Mouse (Mus musculus) ovary, postnatal 10 days (tissue): ENCODE data around the gene Elovl5.
A peak's percentile ranks its signal among the peaks of the same experiment; 100 is the strongest.

Source experiments
- DNase-seq: peaks from one replicate; pipeline ENCODE4 v3.0.0; 2022; ENCODE audit warnings: low spot score

Gene Elovl5

DNA sequence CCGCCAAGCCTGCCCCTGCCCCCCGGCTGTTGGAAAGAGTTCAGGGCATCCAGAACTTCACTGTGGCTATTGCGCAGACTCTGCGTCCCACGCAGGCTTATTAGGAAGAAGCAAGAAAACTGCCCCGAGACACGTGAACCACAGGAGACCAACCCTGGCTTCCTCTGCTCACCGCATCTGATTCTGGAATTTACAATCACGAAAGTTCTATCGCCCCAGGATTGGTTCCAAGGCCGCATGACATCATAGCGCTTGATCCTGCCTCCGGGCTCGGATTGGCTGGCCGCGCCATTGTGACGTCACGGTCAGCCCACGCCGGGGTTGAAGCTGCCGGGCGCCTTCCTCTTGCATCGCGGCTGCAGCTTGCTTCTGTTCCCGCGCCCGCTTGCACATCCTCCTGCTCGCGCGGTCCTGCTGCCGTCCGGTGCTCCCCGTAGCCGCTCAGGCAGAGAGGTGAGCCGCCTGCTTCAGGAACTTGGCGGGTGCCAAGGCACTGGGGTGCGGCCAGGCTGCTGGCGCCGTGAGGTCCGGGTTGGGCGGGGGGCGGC, at the start of gene Elovl5:
Gene Elovl5 (plus strand): TSS at position 291 of the 548 bp plus-strand sequence.
- DNase-seq: peak; percentile 97

DNA sequence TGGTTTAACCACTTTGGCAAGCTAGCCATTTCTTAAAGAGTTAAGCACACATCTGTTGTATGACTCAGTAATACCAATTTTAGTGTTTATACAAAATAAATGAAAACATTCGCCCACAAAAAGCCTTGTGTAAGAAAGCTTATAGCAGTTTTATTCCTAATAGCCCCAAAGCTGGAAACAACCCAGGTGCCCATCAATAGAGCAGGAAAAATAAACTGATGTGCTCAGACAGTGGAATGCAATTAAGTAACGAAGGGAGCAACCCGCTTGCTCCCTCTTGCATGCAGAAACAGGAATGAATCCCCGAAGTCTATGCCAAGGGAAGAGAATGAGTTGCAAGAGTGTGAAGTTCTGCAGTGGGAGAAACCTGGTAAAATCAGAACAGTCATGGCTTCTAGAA, 25.7 kb upstream of the Elovl5 start:
- DNase-seq: no peak

DNA sequence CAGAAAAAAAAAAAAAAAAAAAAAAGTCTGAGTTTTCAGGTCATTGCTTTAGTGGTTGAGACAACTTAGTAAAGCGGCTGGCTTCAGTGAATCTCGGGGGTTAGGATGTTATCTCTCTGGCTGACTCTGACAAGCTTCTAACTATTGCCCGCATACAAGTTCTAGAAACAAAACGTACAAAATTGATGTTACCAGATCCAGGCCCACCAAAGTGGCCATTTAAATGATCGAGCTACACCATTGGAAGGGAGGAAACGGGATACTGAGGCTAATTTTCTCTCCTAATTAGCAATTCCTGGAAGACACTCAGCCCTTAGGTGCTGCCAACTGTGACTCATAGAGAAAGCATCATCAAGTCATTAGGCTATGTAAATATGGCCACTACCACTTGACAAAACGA, 18.6 kb upstream of the Elovl5 start:
- DNase-seq: no peak

DNA sequence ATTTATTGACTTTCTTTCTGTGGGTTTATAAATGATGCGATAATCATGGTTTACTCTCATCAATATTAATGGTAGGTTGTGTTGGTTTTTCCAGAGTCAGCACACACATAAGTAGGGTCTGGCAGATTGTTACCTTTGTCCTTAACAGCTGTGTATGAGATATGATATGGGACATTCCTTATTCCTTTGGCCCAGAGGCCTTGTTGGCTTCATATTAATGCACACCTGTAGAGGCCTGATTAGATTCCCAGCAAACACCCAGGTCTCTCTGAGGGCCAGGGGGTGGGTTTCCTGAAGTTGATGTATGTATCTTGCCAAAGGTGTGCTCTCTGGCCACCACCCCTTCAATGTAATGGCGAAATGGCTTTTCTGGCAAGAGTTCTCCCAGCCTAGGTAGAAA, 13.0 kb upstream of the Elovl5 start:
- no peak for DNase-seq

DNA sequence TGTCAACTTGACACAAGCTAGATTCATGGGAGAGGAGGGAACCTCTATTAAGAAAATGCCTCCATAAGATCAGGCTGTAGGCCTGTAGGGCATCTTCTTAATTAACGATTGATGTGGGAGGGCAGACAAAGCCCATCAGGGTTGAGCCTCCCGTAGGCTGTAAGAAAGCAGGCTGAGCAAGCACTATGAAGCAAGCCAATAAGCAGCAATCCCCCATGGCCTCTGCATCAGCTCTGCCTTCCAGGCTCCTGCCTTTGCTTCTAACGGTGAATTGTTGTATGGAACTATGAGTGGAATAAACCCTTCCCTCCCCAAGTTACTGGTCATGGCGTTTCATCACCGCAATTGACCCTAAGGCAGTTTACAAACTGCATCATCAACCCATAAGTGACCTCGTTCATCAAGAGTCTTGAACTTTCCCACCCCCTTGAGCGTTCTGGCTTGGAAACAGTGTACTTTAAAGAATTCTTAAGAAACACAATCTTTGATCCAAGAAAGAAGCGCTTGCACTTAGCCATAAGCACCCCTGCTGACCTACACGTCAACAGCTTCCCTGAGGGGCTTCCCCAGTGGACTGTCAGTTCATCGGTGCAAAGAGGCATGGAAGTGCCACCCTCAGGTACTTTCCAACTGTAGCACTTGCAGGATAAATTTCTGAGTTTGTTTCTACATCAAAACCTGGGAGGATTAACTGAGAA, 7.4 kb upstream of the Elovl5 start:
- no peak for DNase-seq

DNA sequence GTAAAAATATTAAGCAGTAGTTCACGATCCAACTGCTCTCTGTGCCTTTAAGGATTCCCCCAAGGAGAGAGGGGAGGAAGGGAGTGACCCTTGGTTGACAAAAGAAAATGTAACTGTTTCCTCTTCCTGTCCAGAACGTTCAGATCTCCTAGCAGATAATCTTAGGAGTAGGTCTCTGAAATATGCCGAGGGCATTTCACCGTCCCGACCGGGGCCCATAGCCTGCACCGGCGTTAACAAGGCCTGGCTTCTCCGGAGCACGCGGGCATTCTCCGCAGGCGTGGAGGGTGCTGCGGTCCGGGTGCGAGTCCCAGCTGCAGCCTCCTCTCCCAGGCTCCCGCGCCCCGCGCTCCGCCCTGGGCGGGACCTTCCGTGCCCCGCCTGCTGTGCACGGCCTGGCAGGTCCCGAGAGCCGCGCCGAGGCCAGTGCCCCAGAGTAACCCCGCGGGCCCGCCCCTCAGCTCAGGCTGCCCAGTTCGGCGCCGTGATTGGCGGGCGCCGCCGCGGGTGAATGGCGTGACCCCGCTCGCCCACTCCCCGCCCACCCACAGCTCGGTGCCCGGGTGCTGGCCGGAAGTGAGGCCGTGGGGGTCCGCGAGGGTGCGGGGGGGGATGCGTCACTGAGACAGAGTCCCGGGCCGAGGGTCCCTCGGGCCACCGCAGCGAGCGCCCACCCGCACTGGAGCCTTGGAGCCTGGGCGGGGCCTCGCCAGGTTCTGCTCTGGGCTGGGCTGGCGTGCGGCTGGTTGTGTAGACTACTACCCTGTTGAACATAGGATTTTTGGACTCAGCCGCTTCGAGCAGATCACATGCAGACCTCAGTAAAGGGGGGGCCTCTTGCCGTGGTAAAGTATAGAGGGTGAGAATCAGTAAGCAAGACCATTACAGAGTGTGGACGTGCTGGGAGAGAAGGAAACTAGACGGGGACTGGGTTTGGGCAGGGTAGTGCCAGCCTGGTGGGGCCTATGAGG, 6.6 kb upstream of the Elovl5 start:
- DNase-seq: peak; percentile 79

DNA sequence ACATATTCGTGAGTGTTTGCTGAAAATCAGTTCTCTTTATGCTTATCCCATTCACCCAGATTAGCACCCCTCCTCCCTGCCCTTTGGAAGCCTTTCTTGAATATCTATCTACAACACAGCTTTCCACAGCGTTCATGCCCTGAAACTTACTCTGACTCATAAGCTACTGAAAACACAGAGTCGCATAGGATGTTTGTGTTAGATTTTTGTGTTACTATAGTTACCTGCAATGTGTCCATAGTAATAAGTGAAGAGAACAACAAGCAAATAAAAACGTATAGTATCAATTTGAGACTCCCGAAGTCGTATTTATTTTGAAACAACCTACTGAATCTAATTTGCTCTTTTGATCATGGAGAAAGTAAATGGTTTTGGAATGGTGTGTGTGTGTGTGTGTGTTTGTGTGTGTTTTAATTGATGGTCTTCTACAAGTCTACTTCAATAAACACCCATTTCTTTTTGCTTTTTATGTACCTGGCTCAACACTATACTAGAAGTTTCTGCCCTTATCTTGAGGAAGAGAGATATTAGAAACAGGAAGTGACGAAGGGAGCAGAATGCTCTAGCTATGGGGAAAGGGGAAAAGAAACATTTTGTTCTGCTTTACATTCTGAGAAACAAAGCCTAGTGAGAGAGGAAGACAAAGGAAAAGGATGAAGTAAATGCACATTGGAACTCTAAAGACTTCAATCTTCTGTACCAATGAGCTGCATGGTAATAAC, 5.5 kb upstream of the Elovl5 start:
- DNase-seq: no peak

DNA sequence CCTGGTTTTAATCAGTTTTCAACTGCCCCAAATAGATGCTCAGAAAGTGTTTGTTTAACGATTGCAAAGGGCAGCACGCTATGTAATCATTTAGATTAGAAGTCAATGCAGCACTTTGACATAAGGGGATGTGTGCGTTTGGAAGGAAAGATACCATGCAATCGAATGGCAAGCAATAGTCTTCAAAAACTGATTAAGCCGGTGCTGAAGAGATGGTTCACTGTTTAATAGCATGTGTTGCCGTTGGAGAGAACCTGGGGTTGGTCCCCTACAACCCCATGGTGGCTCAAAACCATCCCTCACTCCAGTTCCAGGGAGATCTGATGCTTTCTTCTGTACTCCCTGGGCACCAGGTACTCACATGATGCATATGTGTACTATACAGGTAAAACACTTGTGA, 4.9 kb upstream of the Elovl5 start:
- DNase-seq: no peak

DNA sequence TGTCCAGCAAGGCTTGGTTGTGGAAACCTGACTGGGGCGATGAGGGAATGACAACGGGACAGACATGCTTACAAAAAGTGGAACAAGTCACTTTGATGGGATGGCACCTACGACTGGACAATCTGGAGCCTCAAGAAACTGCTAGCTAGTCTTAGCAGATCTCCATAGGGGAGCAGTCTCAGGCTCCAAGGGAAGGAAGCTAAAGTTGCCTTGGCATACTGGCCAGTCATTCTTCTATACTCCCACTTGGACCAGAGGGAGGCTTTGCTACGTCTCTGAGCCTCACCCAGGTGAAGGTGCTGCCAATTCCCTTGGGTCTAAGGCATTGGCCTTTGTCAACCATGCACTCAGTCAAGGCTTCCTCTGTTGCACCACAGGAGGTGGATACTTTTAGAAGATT, 2.5 kb upstream of the Elovl5 start:
- DNase-seq: no peak

DNA sequence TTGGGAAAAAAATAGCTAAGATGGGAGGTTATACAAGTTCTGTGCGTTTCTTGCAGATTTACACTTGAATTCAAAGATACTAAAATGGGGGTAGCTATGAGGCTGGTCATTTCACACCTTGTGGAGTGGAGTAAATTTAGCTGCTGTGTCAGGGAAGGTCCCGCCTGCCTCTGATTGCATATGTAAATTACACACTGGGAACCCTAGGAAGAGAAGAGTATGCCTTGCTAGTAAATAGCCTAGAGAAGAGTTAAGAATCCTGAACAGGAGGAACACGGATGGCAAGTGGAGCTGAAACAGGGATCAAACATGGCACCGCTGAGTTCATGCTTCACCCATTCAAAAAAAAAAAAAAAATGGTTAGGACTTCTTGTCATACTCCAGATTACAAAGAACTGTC, 1.4 kb upstream of the Elovl5 start:
- no peak for DNase-seq

DNA sequence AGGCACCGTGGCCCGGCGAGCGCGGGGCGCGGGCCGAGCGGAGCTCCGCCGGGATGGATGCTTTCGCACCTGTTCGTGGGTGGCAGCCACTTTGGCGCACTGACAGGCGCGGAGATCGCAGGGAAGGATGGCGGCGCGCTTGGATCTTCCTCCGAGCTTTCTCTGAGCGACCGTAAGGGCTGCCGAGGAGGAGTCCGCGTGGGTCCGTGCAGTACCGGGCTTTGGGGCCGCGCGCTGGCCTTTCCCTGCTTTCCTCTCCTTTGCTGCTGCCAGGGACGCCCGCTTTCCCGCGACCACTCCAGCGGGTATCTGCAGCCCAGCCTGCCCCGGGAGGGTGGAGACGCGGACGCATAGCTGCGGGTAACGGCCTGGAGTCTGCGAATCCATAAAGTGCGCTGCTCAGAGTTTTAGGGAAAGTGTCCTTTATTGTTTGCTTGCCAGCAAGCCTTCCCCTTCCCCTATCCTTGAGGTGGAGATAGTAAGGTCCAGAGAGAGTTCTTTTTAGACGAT, 513 bp downstream of the Elovl5 start:
- DNase-seq: no peak

DNA sequence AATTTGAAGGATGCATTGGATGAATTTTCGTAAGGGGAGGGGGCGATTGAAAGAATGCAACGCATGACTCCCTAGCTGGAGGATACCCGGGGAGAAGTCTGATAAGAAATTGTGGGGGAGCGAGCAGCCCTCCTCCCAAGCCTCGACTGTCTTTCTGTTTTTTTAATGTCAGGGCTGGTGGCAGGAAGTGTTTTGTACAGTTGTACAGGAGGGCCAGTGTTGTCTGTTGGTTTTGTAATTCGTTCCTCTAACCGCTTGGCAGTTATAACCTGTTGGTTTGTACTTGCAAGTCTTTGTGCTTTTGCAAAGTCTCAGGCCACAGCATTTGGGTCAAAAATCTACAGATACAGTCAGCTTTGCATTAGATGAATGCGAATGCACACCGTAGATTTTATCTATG, 1.0 kb downstream of the Elovl5 start:
- no peak for DNase-seq

DNA sequence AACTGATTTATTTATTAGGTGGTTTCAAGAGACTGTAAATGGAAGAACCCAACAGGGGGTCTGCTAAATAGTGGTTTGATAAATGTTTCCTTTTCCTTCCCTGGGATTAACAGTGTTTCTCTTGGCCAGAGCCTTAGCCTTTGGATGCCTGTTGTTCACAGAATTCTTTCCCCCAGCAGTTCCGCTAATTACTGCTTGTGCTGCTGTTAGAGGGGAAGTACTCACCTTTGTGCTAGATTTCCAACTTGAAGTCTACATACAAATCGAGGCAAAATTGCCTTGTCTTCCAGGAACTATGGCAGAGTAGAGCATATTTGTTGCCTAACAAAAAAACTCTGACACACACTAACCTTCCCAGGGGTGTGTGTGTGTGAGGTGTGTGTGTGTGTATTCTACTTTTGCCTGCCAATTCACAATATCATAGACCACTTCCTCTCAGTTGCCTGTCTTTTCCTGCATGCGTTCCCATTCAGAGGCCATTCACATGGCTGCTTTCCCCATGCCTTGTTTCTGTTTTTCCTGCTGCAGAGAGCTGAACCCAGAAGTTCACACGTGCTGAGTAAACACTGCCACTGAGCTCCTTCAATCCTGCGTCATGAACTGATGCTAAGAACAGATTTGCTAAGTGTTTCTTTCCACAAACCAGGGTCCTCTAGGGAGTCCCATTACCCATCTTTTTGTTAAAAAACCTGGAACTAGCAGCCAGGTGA, 2.0 kb downstream of the Elovl5 start:
- DNase-seq: no peak

DNA sequence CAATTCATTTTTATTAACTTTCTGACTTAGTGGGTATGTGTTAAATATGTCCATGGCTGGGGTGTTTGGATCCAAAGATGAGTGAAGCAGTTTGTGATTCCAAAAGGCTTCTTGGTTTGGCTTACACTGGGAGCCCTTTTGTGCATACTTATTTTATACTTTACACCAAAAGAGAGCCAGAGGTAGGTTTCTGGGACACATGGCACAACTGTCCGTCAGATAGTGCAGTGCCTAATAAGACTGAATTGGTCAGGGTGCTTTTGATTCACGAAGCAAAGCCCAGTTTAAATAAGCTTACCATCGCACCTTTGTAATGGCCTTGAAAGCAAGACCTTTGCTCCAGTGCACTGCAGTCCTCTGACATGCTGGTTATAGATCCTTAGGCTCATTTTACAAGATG, 3.3 kb downstream of the Elovl5 start:
- DNase-seq: no peak

DNA sequence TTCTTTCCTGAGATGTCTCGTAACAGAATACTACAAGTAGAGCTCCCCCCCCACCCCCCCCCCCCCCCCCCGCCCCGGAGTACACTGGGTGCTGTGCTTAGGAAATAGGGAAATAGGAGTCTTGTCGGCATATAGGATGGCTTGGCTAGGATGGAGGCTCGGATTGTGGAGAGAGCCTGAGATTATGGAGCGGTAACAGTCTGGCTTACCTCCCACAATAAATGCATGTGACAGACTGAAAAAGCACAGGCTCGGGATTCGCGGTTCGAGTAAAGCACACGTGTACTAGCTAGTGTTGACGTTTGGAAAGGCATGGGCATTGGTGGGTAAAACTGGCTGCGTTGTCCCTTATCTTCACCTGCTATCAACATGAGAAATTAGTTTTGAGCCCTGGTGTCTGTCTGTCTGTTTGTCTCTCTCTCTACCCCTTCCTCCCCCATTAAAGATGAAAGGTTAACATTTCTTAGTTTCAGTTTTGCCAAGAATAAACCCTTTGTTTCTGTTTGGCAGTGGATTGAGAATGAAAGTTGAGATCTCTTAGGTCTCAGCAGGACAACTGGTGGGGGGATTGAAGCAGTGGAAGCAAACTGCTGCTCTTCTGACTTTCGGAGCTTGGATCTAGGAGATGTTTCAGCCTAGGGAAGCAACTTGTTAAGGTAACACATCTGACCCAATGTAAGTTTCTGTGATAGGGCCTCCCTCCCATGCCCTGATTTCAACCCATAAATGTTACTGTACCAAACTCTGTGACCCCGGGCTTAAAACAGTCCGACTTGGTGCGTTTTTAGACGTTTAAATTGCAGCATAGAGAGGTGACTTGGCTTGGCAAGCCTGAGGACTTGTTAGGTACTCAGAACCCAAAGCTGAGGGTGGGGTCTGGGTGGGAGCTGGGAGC, 4.4 kb downstream of the Elovl5 start:
- DNase-seq: no peak

DNA sequence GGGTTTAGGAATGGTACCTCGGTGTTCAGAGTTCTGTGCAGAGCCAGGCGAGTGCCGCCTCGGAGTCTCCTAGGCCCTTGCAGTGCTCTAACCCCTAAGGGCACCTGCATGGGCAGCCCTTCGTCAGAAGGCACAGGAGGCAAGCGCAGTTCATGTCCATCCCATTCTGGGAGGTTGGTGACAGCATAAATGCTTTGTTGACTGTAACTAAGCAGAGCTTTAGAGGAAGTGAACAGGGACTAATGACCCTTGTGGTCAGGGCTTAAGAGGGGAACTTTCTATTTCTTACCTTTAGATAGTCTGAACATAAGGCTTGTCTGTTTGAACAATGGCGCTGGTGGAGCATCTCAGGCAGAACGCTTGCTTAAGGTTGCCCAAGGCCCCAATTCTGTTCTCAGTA, 6.6 kb downstream of the Elovl5 start:
- DNase-seq: no peak

DNA sequence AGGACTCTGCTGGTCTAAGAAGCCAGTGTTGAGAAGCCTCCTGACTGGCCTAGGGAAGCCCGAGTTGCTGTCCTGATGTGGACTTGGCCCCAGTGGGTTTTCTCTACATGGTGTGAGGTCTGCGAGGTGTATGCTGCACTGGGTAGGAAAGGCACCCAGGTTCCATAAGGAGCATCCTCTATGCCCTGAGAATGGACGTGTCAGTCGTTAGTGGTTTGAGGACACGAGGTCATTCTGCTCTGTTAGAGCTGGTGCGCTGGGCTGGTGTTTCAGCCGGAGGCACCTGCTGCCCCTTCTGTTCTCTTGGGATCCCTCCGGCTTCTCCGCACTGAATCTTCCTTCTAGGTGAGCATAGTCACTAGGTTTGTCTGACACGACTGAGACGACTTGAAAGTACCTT, 7.0 kb downstream of the Elovl5 start:
- no peak for DNase-seq

DNA sequence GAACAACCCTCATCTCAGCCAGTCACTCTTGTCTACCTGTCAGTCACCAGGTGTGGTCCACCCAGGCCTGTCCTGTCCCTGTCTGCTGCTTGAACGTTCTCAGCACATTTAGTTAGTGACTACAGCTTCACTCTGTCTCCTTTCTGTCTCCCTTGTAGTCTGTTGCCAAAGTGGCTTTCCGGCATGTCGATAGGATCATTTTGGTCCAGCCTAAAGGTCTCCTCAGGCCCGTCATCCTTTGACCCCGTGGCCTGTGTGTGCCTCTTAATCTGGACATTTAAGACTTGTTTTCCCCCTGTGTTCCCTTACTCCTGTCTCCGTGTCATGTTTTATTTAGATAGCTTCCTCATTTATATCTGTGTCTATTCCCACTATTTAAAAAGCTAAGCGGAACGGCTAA, 9.0 kb downstream of the Elovl5 start:
- no peak for DNase-seq

DNA sequence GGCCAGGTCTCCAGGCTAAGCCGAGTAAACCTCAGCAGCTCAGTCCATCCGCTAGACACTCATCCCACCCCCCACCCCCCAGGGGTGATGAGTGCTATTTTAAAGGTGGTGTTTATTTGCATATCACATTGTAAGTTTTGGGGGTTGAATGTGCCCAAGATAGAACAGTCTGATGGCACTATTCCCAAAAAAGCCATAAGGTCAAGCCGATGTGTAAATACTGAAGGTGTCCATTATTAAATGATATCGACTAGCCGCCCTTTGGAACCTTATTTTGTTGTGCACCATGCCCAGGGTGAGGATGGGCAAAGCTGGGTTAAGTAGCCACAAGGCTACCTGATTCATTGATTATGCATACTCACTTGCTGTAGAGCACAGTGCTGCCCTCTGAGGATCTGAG, 9.7 kb downstream of the Elovl5 start:
- no peak for DNase-seq

DNA sequence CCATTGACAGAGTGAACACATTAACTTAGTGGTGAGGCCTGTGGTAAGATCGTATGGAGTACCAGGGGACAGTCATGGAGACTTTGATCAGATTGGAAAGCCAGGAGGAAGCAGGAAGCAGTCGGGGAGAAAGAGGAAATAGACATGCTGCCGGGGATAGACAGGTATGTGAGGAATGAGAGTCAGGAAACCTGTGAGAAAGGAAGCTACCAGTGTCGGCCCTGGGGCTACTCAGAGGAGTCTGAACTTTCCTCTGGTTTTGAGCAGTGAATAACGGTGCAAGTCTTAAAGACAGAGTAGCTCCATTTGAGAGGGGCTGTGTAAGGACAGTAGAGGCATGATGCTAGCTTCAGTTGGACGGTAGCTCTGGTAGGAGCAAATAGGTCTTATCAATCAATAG, 10.3 kb downstream of the Elovl5 start:
- no peak for DNase-seq

DNA sequence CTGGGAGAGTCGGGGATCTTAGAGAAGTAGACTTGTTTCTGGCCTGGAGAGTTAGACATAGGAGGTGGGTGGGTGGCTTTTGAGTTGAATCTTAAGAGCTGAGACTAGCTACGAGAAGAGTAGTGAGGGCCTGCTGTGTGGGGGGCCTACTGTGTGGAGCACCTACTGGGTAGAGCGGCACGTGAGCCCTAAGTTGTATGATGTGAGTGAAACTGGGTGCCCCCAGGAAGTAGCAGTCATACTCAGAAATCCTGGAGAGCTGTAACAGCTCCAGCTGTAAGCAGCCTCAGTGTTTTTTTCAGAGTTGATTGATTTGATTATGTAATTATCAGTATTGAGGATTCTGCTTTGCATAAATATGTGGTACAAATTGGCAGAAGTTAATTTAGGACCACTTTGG, 11.6 kb downstream of the Elovl5 start:
- DNase-seq: no peak
